Mouse (Mus musculus) left cerebral cortex, adult 11 months (tissue): ENCODE measurements around the gene Srrm2.
"Not testable (repeated sequence)": the region's sequence is repeated elsewhere in the genome, so short reads cannot be mapped to it uniquely, and the experiment has no call there.

Experiments
- DNase-seq: peaks from one replicate; pipeline ENCODE4 v3.0.0; 2022; ENCODE audit warnings: low spot score

The Srrm2 gene

GRCm38 (mm10) chr17:23770493-23770892 is 19.8 kb upstream of the Srrm2 start:
- DNase-seq, result no peak

- DNase-seq, result no peak
Observed at GRCm38 (mm10) chr17:23770896-23771283, 19.4 kb upstream of the Srrm2 start.

GRCm38 (mm10) chr17:23771284-23772218 is 18.8 kb upstream of the Srrm2 start, which contains the start of gene Flywch1:
Gene Flywch1, minus strand, starts transcription at chr17:23771602.
- peak; percentile 99 for DNase-seq

- not testable (repeated sequence) for DNase-seq
Observed at GRCm38 (mm10) chr17:23772219-23772556, 18.1 kb upstream of the Srrm2 start.

- no peak for DNase-seq
Observed at GRCm38 (mm10) chr17:23773676-23774075, 16.7 kb upstream of the Srrm2 start.

- peak; percentile 74 for DNase-seq
Observed at GRCm38 (mm10) chr17:23774090-23774489, 16.2 kb upstream of the Srrm2 start.

- no peak for DNase-seq
Observed at GRCm38 (mm10) chr17:23776216-23776615, 14.1 kb upstream of the Srrm2 start.

GRCm38 (mm10) chr17:23777141-23777540 is 13.2 kb upstream of the Srrm2 start:
- DNase-seq, result no peak

GRCm38 (mm10) chr17:23778447-23778846 is 11.9 kb upstream of the Srrm2 start:
- no peak for DNase-seq

- no peak for DNase-seq
Observed at GRCm38 (mm10) chr17:23783352-23783751, 7.0 kb upstream of the Srrm2 start.

GRCm38 (mm10) chr17:23785561-23786471 is 4.5 kb upstream of the Srrm2 start, which contains the start of gene Flywch2:
Gene Flywch2, minus strand, starts transcription at chr17:23786081.
- peak; percentile 87 for DNase-seq

GRCm38 (mm10) chr17:23786510-23786931 is 3.8 kb upstream of the Srrm2 start:
- DNase-seq, result no peak

GRCm38 (mm10) chr17:23788973-23789372 is 1.4 kb upstream of the Srrm2 start:
- no peak for DNase-seq

GRCm38 (mm10) chr17:23789749-23790268 is 523 bp upstream of the Srrm2 start:
- DNase-seq, result no peak

GRCm38 (mm10) chr17:23791079-23791357 is 686 bp downstream of the Srrm2 start:
- DNase-seq, result no peak

- no peak for DNase-seq
Observed at GRCm38 (mm10) chr17:23795323-23795722, 5.0 kb downstream of the Srrm2 start.

GRCm38 (mm10) chr17:23797316-23797715 is 7.0 kb downstream of the Srrm2 start:
- DNase-seq, result no peak

GRCm38 (mm10) chr17:23801627-23802026 is 11.3 kb downstream of the Srrm2 start:
- DNase-seq, result no peak

GRCm38 (mm10) chr17:23802746-23803365 is 12.5 kb downstream of the Srrm2 start:
- peak; percentile 97 for DNase-seq

GRCm38 (mm10) chr17:23803366-23804041 is 13.2 kb downstream of the Srrm2 start:
- peak; percentile 53 for DNase-seq

- no peak for DNase-seq
Observed at GRCm38 (mm10) chr17:23804426-23805085, 14.2 kb downstream of the Srrm2 start.
